Mouse (Mus musculus) erythroblast, embryonic 14.5 days (primary cell): ENCODE measurements around the gene Anapc1.

Source experiments
- GATA1 ChIP-seq: IDR thresholded peaks from 2 replicates; pipeline ENCODE4 v1.6.1; 2012; ENCODE audit warnings: low read length, inconsistent platforms, mixed read lengths
- TAL1 ChIP-seq: IDR thresholded peaks from 3 replicates; pipeline ENCODE4 v1.6.1; 2012; ENCODE audit warnings: low read length, inconsistent platforms, mixed read lengths

DNA sequence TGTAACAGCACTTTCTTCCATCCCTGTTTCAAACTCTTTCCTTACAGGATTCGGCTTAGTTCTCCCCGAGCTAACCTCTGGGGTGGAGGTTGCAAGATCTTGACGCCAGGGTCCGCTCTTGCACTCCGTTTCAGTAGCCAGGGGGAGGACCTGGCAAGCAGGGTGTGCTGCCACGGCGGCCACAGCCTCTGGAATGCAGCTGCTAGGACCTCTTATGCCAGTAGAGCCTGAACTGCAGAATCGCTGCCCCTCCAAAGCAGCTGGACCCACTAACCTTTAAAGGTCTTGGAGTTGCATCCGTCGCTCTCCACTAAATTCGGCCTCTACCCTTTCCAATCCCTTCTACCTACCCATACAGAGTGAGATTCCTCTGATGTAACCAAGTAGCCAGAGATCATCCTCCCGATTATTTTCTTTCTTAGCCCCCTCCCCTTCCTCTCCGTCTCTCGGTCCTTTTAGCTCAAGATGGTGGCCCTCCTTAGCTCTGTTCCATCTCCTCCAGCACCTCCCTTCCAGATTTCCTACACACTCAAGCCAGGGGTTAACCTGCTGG, 11.0 kb upstream of the Anapc1 start:
- no peak for TF ChIP-seq GATA1
- TF ChIP-seq TAL1: no peak
